Mouse (Mus musculus): ENCODE data around the gene Gdpd5.

GRCm38 (mm10) chr7:99441534-99442072 lies 60.4 kb downstream of the Gdpd5 start:
- TF ChIP-seq CTCF (IDR thresholded peaks at IDR 0.05; ENCODE audit: low read depth) = no peak
- no peak for TF ChIP-seq EP300 (optimal IDR thresholded peaks at IDR 0.05)
